Mouse (Mus musculus) lung, postnatal 0 days (tissue): ENCODE measurements around the gene Gm45623.

Source experiments
- CTCF ChIP-seq: IDR thresholded peaks from 2 replicates; pipeline ENCODE4 v1.5.1; 2016; ENCODE audit warnings: antibody characterized with exemption, mild to moderate bottlenecking
- EP300 ChIP-seq: IDR thresholded peaks from 2 replicates; pipeline ENCODE4 v1.6.1; 2016; ENCODE audit warnings: antibody characterized with exemption, mild to moderate bottlenecking, control low read depth

GRCm38 (mm10) chr13:56758492-56758891 is 4.9 kb upstream of the Gm45623 start:
- TF ChIP-seq EP300 (no peak), CTCF (peak; percentile 93)
